Mouse (Mus musculus): ENCODE measurements around the gene Hpn.

DNA sequence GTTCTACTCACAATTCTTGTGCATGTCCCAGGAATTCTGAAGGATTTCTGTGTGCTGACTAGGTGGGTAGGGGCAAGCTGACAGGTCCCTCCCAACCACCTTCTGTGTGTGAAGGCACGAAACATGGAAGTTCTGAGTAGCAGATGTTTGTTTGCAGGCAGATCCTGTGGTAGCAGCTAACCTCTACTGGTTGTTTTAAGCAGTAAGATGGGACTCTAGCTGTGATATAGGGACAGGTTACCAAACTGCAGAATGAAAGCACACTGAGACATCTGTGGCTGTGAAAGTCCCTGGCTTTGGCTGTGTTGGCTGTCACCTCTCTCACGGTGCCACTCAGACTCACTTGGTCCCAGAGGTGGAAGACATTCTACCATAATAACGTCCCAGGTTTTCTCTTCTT lies 46.2 kb upstream of the Hpn start:
- TF ChIP-seq GATA1 (IDR thresholded peaks at IDR 0.05; ENCODE audit: borderline replicate concordance, low read length) (no peak), FLI1 (IDR thresholded peaks at IDR 0.05; ENCODE audit: low read length) (no peak)

Data from megakaryocyte, embryonic 14.5 days (primary cell).